Mouse (Mus musculus): Measurements from ENCODE around the gene Hist1h2bh. TPM values are rescaled to one million over a fixed set of nuclear protein-coding genes. Genes with fewer than 3 reads are reported as not detected.
A peak's percentile ranks its signal among the peaks of the same experiment; 100 is the strongest.

Hist1h2bh gene
- polyA plus RNA-seq, 1 experiment = 1.2 TPM

DNA sequence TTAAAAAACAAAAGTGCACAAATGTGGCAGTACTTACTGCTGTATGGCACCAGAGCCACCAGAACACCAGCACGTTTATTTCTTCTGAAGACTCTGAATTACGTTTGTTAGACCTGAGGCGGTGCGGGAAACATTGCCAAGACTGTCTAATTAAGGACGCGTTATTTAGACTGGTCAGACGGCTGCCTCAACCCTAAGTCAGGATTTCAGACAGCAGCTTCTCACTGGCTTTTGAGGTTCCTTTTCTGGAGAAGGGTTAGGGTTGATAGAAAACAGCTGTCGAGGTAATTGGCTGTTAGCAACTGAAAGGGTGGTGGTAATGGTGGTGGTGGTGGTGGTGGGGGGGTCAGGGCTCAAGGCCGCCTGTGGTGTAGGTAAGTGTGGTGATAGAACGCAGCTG, 44.5 kb downstream of the Hist1h2bh start:
- TF ChIP-seq CEBPB (IDR thresholded peaks at IDR 0.05; ENCODE audit: low read depth) (no peak), FOSL1 (IDR thresholded peaks at IDR 0.05; ENCODE audit: insufficient read depth, low read length, poor library complexity, severe bottlenecking) (no peak), MYOG (IDR thresholded peaks at IDR 0.05; ENCODE audit: control insufficient read depth, extremely low read depth, insufficient read length) (no peak), MAX (IDR thresholded peaks at IDR 0.05) (no peak), USF1 (IDR thresholded peaks at IDR 0.05; ENCODE audit: low read depth) (no peak), CTCF (IDR thresholded peaks at IDR 0.05; ENCODE audit: control insufficient read depth, insufficient read depth, insufficient read length) (no peak)
- Histone ChIP-seq H3K36me3 (ENCODE audit: control insufficient read depth, insufficient read depth) (no peaks in the 10 kb centered on the region), H3K79me2 (ENCODE audit: control insufficient read depth, insufficient read depth) (no peaks in the 10 kb centered on the region), H3K27me3 (ENCODE audit: control insufficient read depth, insufficient read depth, insufficient read length) (no peaks in the 10 kb centered on the region), H3K4me3 (ENCODE audit: insufficient read depth, poor library complexity, severe bottlenecking) (no peak overlapping the region), H3K79me3 (ENCODE audit: low read depth) (no peaks in the 10 kb centered on the region), H3ac (ENCODE audit: control insufficient read depth, insufficient read length, low read depth) (no peak overlapping the region)

DNA sequence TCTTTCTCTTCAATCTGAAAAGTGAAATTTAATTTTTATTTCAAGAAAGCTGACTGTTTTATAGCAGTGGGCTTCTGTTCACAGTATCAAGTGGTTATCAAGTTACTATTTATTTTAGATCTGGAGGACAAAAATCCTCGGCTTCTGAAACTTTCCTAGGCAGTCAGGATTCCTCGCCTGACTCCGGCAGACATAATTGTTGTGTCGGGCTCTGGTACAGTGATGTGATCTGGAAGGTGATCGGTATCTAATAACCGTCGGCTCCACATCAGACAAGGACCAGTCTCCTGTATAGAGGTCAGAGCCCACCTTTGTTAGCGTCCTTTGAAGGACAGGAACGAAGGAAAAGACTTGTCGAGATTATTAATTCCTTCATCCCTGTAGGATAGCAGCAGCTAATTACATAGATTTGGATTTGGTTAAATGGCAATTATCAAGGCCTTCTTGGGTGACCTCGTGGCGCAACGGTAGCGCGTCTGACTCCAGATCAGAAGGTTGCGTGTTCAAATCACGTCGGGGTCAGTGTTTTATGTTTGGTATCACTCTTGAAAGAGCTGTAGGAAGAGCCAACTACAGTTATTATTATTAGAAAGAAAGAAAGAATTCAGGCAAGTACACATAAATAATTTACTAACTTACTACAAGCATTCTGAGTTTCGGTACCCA, 45.4 kb downstream of the Hist1h2bh start:
- Histone ChIP-seq H3K4me3 (ENCODE audit: insufficient read depth, poor library complexity, severe bottlenecking) (no peak overlapping the region), H3K36me3 (ENCODE audit: control insufficient read depth, insufficient read depth) (no peaks in the 10 kb centered on the region), H3K79me3 (ENCODE audit: low read depth) (no peaks in the 10 kb centered on the region), H3K79me2 (ENCODE audit: control insufficient read depth, insufficient read depth) (no peaks in the 10 kb centered on the region), H3K27me3 (ENCODE audit: control insufficient read depth, insufficient read depth, insufficient read length) (no peaks in the 10 kb centered on the region), H3ac (ENCODE audit: control insufficient read depth, insufficient read length, low read depth) (no peak overlapping the region)
- TF ChIP-seq MAX (IDR thresholded peaks at IDR 0.05) = no peak
- TF ChIP-seq CEBPB (IDR thresholded peaks at IDR 0.05; ENCODE audit: low read depth) = no peak
- TF ChIP-seq FOSL1 (IDR thresholded peaks at IDR 0.05; ENCODE audit: insufficient read depth, low read length, poor library complexity, severe bottlenecking) = no peak
- no peak for TF ChIP-seq MYOD1 (IDR thresholded peaks at IDR 0.05; ENCODE audit: control insufficient read depth, insufficient read length, low read depth)
- TF ChIP-seq CTCF (IDR thresholded peaks at IDR 0.05; ENCODE audit: control insufficient read depth, insufficient read depth, insufficient read length) = no peak
- peak; percentile 6 for TF ChIP-seq USF1 (IDR thresholded peaks at IDR 0.05; ENCODE audit: low read depth)

DNA sequence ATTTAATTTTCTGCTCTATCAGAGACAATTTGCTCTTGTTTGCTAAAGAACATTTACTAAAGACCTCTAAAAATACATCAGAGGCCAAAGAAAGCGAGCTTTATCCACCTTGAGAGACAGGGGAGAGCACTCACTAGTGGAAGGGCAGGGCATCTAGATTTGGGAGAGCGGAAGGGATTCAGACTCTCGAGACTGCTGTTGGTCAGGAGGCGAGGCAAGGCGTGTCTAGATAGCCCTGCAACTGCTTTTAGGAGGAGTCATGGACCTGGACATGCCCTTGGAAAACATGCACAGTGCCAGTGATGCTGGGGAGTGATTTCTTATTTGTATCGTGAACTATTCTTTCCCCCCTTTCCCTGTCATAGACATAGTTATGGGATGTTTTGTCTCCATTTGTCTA, 47.7 kb downstream of the Hist1h2bh start:
- Histone ChIP-seq H3K79me3 (ENCODE audit: low read depth) (no peaks in the 10 kb centered on the region), H3K36me3 (ENCODE audit: control insufficient read depth, insufficient read depth) (no peaks in the 10 kb centered on the region), H3ac (ENCODE audit: control insufficient read depth, insufficient read length, low read depth) (no peak overlapping the region), H3K27me3 (ENCODE audit: control insufficient read depth, insufficient read depth, insufficient read length) (no peaks in the 10 kb centered on the region), H3K4me3 (ENCODE audit: insufficient read depth, poor library complexity, severe bottlenecking) (no peak overlapping the region), H3K79me2 (ENCODE audit: control insufficient read depth, insufficient read depth) (no peaks in the 10 kb centered on the region)
- TF ChIP-seq FOSL1 (IDR thresholded peaks at IDR 0.05; ENCODE audit: insufficient read depth, low read length, poor library complexity, severe bottlenecking) = no peak
- TF ChIP-seq MYOG (IDR thresholded peaks at IDR 0.05; ENCODE audit: control insufficient read depth, extremely low read depth, insufficient read length) = no peak
- no peak for TF ChIP-seq MAX (IDR thresholded peaks at IDR 0.05)
- TF ChIP-seq CEBPB (IDR thresholded peaks at IDR 0.05; ENCODE audit: low read depth) = no peak
- no peak for TF ChIP-seq MYOD1 (IDR thresholded peaks at IDR 0.05; ENCODE audit: control insufficient read depth, insufficient read length, low read depth)
- TF ChIP-seq USF1 (IDR thresholded peaks at IDR 0.05; ENCODE audit: low read depth) = no peak
- no peak for TF ChIP-seq CTCF (IDR thresholded peaks at IDR 0.05; ENCODE audit: control insufficient read depth, insufficient read depth, insufficient read length)

DNA sequence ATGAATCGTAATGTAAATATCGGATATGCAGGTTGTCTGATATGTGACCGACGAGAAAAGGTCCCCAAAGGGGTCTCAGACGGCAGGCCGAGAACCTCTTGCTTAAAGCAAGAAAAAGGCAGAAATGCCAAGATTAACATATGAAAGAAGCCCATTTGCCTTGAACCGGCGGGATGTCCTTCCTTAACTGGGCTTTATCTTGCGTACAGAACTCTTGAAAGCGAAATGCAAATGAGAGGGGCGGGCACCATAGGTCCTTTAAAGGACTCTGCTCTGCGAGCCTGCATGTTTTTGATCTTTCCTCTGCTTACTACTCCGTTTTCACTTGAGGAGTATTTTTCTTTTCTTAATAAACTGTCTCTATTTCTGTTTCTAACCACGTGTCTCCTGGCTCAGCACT, 51.2 kb downstream of the Hist1h2bh start:
- Histone ChIP-seq H3ac (ENCODE audit: control insufficient read depth, insufficient read length, low read depth) (no peak overlapping the region), H3K4me3 (ENCODE audit: insufficient read depth, poor library complexity, severe bottlenecking) (no peak overlapping the region)

More for the DNA sequence above, 51.2 kb downstream of the Hist1h2bh start:
- H3K79me2 ChIP-seq (ENCODE audit: control insufficient read depth, insufficient read depth) = no peaks in the 10 kb centered on the region
- H3K36me3 ChIP-seq (ENCODE audit: control insufficient read depth, insufficient read depth) = no peaks in the 10 kb centered on the region
- H3K27me3 ChIP-seq (ENCODE audit: control insufficient read depth, insufficient read depth, insufficient read length) = no peaks in the 10 kb centered on the region
- H3K79me3 ChIP-seq (ENCODE audit: low read depth) = no peaks in the 10 kb centered on the region
- no peak for TF ChIP-seq MYOD1 (IDR thresholded peaks at IDR 0.05; ENCODE audit: control insufficient read depth, insufficient read length, low read depth)
- no peak for TF ChIP-seq CTCF (IDR thresholded peaks at IDR 0.05; ENCODE audit: control insufficient read depth, insufficient read depth, insufficient read length)
- no peak for TF ChIP-seq MYOG (IDR thresholded peaks at IDR 0.05; ENCODE audit: control insufficient read depth, extremely low read depth, insufficient read length)
- no peak for TF ChIP-seq USF1 (IDR thresholded peaks at IDR 0.05; ENCODE audit: low read depth)
- TF ChIP-seq CEBPB (IDR thresholded peaks at IDR 0.05; ENCODE audit: low read depth) = no peak
- TF ChIP-seq FOSL1 (IDR thresholded peaks at IDR 0.05; ENCODE audit: insufficient read depth, low read length, poor library complexity, severe bottlenecking) = no peak
- TF ChIP-seq MAX (IDR thresholded peaks at IDR 0.05) = no peak

Small RNAs within 50 kb of the gene (microRNA-seq; reads per million reads assigned to microRNA genes)
- gene Gm44297 (ENCODE audit: borderline microRNAs expressed) (not detected), gene Gm44359 (ENCODE audit: borderline microRNAs expressed) (not detected), gene Gm44394 (ENCODE audit: borderline microRNAs expressed) (not detected), gene n-TStga1 (ENCODE audit: borderline microRNAs expressed) (0.68 reads per million, percentile 14 among the genes with 10 or more reads in this experiment)

Other genes with a start within 250 kb of the Hist1h2bh start
- gene Zfp322a, start 174.2 kb downstream of the Hist1h2bh start, polyA plus RNA-seq (2012; fragmentation: generic; extraction: Trizol) = 2.1 TPM
- 11.2 TPM for gene Abt1, start 119.5 kb downstream of the Hist1h2bh start, polyA plus RNA-seq (2012; fragmentation: generic; extraction: Trizol)
- gene Btn1a1, start 77.5 kb downstream of the Hist1h2bh start, polyA plus RNA-seq (2012; fragmentation: generic; extraction: Trizol) = not detected
- 0.07 TPM for gene Btn2a2, start 54.5 kb downstream of the Hist1h2bh start, polyA plus RNA-seq (2012; fragmentation: generic; extraction: Trizol)
- 6.9 TPM for gene Hist1h4h, start 12.3 kb downstream of the Hist1h2bh start, polyA plus RNA-seq (2012; fragmentation: generic; extraction: Trizol)
- 98.1 TPM for gene Hist1h2af, start 9.5 kb downstream of the Hist1h2bh start, polyA plus RNA-seq (2012; fragmentation: generic; extraction: Trizol)
- 5.5 TPM for gene Hist1h3g, start 8.0 kb downstream of the Hist1h2bh start, polyA plus RNA-seq (2012; fragmentation: generic; extraction: Trizol)
- 1.2 TPM for gene Hist1h3f, start 660 bp upstream of the Hist1h2bh start, polyA plus RNA-seq (2012; fragmentation: generic; extraction: Trizol)
- 7.4 TPM for gene Hist1h4f, start 8.3 kb upstream of the Hist1h2bh start, polyA plus RNA-seq (2012; fragmentation: generic; extraction: Trizol)
- 0.25 TPM for gene Hist1h1d, start 9.9 kb upstream of the Hist1h2bh start, polyA plus RNA-seq (2012; fragmentation: generic; extraction: Trizol)
- 2.8 TPM for gene Hist1h3e, start 19.0 kb upstream of the Hist1h2bh start, polyA plus RNA-seq (2012; fragmentation: generic; extraction: Trizol)
- gene Hist1h2ae, start 27.8 kb upstream of the Hist1h2bh start, polyA plus RNA-seq (2012; fragmentation: generic; extraction: Trizol) = 12.6 TPM
- gene Hist1h2bg, start 28.0 kb upstream of the Hist1h2bh start, polyA plus RNA-seq (2012; fragmentation: generic; extraction: Trizol) = 9.9 TPM
- 4.5 TPM for gene Hist1h2bf, start 30.8 kb upstream of the Hist1h2bh start, polyA plus RNA-seq (2012; fragmentation: generic; extraction: Trizol)
- gene Hist1h2ad, start 31.0 kb upstream of the Hist1h2bh start, polyA plus RNA-seq (2012; fragmentation: generic; extraction: Trizol) = 0.73 TPM
- gene Hist1h3d, start 32.4 kb upstream of the Hist1h2bh start, polyA plus RNA-seq (2012; fragmentation: generic; extraction: Trizol) = 1.9 TPM
- 2.8 TPM for gene Hist1h4d, start 38.2 kb upstream of the Hist1h2bh start, polyA plus RNA-seq (2012; fragmentation: generic; extraction: Trizol)
- 0.98 TPM for gene Hist1h2be, start 77.7 kb upstream of the Hist1h2bh start, polyA plus RNA-seq (2012; fragmentation: generic; extraction: Trizol)
- gene Hist1h1e, start 79.2 kb upstream of the Hist1h2bh start, polyA plus RNA-seq (2012; fragmentation: generic; extraction: Trizol) = 1.2 TPM
- 0.54 TPM for gene Hist1h2ac, start 140.6 kb upstream of the Hist1h2bh start, polyA plus RNA-seq (2012; fragmentation: generic; extraction: Trizol)
- gene Hist1h2bc, start 140.8 kb upstream of the Hist1h2bh start, polyA plus RNA-seq (2012; fragmentation: generic; extraction: Trizol) = 16.8 TPM
- not detected for gene Hist1h1t, start 152.4 kb upstream of the Hist1h2bh start, polyA plus RNA-seq (2012; fragmentation: generic; extraction: Trizol)
- gene Hist1h4c, start 155.1 kb upstream of the Hist1h2bh start, polyA plus RNA-seq (2012; fragmentation: generic; extraction: Trizol) = 0.62 TPM
- 0.91 TPM for gene Hfe, start 167.5 kb upstream of the Hist1h2bh start, polyA plus RNA-seq (2012; fragmentation: generic; extraction: Trizol)
- gene Hist1h1c, start 195.4 kb upstream of the Hist1h2bh start, polyA plus RNA-seq (2012; fragmentation: generic; extraction: Trizol) = 45.9 TPM
- gene Hist1h3c, start 202.2 kb upstream of the Hist1h2bh start, polyA plus RNA-seq (2012; fragmentation: generic; extraction: Trizol) = 6.1 TPM
- gene Hist1h2bb, start 203.3 kb upstream of the Hist1h2bh start, polyA plus RNA-seq (2012; fragmentation: generic; extraction: Trizol) = 2.8 TPM
- 9.3 TPM for gene Hist1h2ab, start 207.7 kb upstream of the Hist1h2bh start, polyA plus RNA-seq (2012; fragmentation: generic; extraction: Trizol)
- 2.0 TPM for gene Hist1h3b, start 208.9 kb upstream of the Hist1h2bh start, polyA plus RNA-seq (2012; fragmentation: generic; extraction: Trizol)
- gene Hist1h4b, start 213.6 kb upstream of the Hist1h2bh start, polyA plus RNA-seq (2012; fragmentation: generic; extraction: Trizol) = 16.8 TPM
- 6.8 TPM for gene Hist1h4a, start 217.8 kb upstream of the Hist1h2bh start, polyA plus RNA-seq (2012; fragmentation: generic; extraction: Trizol)
- 2.4 TPM for gene Hist1h3a, start 219.0 kb upstream of the Hist1h2bh start, polyA plus RNA-seq (2012; fragmentation: generic; extraction: Trizol)
- gene Hist1h1a, start 220.3 kb upstream of the Hist1h2bh start, polyA plus RNA-seq (2012; fragmentation: generic; extraction: Trizol) = 1.5 TPM
- 0.02 TPM for gene Trim38, start 226.5 kb upstream of the Hist1h2bh start, polyA plus RNA-seq (2012; fragmentation: generic; extraction: Trizol)

All from C2C12 (cell line).